Mouse (Mus musculus): ENCODE measurements around the gene Kirrel3.

The Kirrel3 gene

DNA sequence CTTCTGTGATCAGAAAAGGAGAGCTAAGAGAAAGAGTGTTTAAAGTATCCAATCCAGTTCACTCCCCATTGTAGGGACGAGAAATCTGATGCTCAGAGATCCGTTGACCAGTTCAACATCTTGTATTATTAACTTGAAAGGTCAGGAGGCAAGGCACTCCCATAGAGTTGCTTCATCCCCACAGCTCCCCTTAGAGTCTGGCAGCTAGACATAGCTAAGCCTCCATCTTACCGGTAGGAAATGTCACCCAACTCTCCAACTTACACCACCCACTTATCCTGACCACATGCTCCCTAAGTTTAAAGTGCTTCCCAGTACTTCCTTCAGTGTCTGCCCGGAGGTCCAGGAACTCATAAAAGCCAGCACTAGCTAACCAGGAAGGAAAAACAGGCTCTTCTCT, 202.7 kb downstream of the Kirrel3 start:
- DNase-seq (ENCODE audit: low spot score): no peak

DNA sequence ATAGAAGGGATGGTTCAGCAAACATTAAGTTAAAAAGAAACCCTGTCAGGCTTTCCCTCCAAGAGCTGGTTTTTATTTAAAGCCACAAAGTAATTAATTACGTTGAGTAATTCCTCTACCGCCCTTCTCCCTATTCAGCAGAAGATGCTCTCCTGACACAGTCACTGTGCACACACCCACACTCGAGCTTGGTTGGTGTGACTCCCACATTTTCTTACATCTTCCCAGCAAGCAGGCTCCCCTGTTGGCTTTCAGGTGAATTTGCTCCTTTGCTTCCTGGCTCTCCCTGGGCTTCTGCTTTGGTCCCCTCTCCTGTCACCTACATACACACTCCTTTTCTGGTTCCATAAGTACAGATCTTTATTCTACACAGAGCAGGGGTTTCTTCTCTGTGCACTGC, 203.7 kb downstream of the Kirrel3 start:
- DNase-seq (ENCODE audit: low spot score): no peak

DNA sequence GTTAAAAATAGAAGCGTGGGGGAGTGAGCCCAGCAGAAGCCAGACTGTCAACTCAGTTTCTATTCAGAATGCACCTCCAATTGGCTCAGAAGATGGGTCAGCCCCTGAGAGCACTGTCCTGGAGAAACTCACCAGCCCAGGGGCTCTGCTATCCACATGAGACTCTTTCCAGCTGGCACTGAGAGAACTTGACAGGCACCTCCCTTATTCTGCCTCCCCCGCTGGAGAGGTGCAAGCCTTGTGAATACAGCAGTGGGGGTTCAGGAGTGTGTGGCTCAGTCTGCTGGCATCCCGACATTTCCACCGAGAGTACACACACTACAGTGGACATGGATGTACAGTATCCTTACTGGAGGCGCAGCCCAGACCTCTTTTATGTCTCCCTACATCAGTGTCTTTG, 210.0 kb downstream of the Kirrel3 start:
- DNase-seq (ENCODE audit: low spot score): no peak

DNA sequence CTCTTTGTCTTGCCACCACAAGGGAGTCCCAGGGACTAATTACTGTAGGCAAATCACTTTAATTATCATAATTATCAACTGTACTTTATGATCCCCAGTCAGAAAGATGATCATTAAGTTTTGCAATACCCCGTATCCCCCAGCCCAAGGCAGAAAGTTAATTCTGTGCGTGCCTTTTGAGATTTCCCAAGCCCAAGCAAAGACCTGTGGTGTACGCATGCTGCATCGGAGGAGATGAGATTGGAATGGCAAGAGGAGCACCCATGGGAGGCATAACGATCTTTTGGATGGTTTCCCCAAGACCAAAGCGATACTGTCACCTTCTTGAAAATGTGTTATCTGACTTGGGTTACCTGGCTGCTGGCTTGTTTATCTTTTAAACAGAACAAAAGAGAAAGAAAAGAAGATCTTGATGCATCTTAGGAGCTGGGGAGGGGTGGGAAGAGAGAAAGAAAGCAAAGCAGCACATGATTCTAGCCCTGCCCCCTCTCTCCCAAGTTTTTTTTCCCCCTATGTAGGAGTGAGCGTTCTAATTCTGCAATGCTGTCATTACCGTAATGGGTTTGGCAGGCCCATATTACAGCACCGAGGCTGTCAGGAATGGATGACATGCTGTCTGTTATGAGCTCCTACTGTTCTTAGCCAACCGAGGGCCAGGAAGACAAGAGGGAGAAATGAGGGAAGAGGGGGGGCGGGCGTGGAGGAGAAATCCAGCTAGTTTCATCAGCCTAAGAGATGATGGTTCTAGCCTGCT, 218.0 kb downstream of the Kirrel3 start:
- no peak for DNase-seq (ENCODE audit: low spot score)

DNA sequence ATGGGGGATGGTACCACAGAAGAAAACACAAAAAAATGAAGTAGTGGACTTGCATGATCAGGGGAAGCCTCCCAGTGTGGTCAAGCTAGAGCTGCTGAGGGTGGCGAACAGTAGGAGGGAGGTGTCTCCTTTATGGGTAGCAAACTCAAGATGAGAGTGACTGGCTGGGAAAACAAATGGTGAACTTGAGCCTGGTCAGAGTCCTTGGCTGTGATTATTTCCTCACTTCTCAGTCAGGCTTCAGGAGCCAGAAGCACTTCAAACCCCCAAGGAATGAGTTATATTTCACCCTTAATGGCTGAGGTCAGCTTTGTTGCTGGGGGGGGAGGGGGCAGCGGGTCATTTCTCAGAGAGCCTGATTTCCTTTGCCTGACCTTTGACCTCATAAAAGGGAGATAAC, 218.7 kb downstream of the Kirrel3 start:
- DNase-seq (ENCODE audit: low spot score): no peak

DNA sequence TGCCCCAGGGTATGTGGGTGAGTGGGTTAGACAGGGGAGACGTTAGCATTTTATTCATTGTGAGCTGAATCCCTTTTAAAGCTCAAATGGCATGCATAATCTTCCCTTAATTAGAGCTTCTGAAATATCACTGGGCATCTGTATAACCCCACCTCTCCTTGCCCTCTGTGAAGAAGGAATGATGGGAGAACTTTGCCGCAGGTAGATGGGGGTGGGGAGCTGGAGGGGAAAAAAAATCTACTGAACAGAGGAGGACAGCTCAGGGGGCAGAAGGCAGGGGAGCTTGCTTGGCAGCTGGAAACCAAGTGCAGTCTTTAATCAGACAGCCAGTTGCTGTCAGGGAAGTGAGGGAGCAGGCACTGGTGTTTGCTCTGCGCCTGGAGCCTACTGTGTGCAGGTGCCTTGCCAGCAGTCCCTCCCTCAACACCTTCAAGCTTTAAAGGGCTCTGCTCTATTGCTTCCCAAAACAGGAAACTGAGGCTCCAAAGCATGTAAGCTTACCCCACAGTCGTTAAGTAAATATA, 220.7 kb downstream of the Kirrel3 start:
- DNase-seq (ENCODE audit: low spot score): no peak

DNA sequence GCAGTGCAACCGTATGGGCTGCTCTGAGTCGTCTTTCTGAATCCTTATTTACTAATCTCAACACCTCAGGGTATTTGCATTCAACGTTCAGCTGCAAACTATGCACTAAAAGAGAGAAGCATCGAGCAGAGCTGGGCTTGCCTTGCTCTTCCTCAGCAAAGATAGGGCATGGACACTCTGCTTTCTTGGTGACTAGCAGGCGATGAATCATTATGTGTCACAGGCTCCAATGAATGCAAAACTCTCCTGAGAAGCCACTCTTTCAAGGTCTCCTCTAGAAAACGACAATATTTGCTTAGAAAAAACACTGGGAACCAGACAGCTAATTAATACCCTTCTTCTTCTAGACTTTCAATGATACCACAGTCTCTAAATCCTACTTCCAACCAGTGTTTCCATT, 223.0 kb downstream of the Kirrel3 start:
- no peak for DNase-seq (ENCODE audit: low spot score)

DNA sequence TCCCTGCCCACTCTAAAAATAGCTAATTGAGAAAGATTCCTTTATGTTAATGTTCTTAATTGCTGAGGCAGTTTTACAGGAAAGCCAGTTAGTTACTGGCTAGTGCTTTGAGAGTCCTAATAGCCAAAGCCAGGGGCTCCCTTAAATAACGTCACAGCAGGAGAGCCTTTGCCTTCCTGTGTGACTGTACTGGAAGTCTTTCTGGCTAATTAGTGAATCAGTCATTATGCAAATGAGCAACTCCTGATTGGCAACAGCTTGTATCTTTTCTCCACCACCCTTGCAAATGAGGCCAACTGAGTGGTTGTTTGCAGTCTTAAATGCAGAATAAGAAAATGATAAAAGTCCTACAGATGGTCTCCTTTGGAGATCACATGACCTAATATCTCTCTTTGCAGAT, 226.3 kb downstream of the Kirrel3 start:
- DNase-seq (ENCODE audit: low spot score): no peak

DNA sequence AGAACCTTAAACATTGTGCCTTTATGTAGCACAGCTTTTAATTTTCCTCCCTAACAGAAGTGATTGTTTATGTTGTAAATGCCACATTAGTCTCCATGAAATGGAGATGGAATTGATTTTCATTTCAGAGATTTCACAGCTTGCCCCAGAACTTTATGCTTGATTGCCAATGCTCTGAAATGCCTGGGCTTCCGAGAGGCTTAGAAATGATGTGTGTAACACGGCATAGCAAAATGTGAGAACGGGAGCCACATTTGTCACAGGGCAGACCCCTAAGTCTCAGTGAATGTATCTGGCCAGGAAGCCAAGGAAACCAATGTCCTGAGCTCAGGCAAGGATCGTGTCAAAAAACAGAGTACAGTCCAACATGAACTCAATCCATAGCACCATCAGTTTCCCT, 227.3 kb downstream of the Kirrel3 start:
- DNase-seq (ENCODE audit: low spot score): no peak

DNA sequence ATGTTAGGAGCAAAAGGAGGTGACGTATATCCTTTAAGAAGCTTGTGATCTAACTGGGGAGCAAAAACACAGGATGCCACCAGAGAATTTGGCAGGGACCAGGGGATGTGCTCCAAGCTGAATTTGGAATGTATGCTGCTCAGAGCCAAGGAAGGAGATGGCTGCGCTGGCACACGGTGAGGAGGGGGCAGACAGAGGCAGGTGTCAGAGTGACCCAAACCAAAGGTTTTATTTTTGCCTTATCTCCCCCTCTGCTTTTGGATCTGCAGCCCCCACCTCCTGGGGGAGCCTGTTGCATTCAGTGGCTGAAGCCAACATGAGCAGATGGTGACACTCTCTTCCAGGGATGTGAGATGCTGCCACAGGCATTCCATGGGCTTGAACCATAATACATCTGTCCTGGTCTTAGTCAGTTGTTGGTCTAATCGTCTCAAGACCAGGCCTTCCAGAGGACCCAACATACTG, 227.8 kb downstream of the Kirrel3 start:
- DNase-seq (ENCODE audit: low spot score): no peak

DNA sequence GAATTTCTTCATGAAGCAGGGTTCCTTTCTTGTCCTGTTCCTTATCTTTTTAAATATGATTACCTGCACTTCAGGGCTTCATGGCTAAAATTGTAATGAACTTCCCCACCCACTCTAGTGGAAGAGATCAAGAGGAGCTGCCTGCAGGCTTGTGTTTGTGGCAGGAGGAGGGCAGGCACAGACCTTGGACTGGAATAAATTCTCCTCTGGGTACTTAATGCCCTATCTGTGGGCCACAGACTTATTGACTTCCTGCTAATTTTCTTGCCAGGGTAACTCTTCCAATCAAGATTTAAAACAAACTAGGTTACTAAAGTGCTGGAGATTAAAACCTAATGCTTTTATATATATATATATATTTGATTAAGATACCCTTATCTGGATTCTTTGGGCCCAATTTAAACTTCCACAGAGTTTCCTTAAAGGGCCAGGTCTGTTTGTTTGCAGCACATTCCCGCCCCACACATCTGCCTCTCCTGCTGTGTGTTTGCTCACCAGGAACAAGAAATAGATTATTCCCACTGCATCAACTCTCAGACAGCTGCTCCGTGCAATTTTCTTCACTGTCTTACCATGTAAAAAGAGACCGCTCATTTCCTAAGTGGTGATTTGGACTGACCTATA, 229.4 kb downstream of the Kirrel3 start:
- peak; percentile 46 for DNase-seq (ENCODE audit: low spot score)

DNA sequence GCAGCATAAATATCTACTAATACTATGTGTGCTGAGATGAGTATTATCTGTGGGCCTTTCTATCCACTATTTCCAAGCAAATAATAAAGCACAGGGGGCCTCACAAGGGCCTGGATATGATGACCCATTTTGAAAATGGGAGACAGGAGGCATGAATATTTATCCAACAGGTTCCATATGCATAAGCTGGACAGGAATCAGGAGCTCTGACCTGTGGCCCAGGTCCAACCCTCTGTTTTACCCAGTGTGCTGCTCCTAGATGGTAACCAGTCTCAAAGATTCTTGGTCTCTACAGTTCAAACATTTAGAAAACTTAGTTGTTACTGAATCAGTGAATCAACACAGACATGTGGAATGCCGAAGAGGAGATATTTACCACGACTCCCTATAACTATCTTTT, 230.8 kb downstream of the Kirrel3 start:
- no peak for DNase-seq (ENCODE audit: low spot score)

DNA sequence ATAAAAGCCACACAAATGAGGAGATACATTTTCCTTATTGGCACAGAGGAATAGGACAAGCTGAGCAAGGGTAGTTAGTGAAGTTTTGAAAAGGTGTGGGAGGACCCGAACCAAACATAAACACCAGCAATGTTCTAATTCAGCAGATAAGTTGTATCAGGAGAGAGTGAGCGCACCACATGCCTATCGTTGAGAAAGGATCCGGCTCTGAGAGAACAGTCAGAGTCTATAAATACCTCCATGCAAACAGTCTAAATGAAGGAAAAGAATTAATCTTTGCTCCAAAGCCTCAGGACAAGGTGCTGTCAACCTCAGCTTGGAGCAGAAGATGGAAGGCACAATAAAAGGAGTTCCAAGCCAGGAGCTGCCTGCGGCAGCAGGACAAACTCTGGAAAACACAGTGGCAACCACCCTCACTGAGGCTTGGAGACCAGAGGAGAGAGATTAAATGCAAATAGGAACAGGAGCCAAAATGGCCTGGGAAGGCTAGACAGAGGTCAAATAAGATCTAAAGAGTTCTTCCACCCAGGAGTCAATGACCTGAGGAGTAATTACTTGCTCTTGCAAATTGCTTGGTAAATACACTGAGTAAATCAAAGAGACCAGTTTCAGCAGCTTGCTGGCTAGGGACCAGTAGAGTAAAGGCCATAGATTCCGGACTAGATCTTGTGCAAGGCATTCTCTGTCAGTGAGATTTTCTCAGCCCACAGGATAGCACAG, 235.9 kb downstream of the Kirrel3 start:
- DNase-seq (ENCODE audit: low spot score): no peak

DNA sequence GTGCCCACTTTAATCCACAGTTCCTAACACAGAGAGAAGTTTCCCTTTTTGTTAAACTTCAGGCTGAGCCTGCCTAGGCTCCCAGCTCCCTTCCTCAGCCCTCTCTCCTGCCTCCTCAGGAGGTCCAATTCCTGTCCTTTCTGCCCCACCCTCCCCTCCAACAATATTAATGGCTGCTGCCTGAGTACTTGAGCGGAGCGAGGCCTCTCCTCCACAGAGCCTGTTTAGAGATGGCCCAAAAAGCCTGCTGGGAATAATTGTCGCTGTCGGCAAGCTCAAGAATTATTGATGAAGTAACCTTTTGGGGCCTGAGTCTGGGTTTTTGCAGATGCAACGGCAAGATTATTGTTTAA, 236.5 kb downstream of the Kirrel3 start:
- no peak for DNase-seq (ENCODE audit: low spot score)

DNA sequence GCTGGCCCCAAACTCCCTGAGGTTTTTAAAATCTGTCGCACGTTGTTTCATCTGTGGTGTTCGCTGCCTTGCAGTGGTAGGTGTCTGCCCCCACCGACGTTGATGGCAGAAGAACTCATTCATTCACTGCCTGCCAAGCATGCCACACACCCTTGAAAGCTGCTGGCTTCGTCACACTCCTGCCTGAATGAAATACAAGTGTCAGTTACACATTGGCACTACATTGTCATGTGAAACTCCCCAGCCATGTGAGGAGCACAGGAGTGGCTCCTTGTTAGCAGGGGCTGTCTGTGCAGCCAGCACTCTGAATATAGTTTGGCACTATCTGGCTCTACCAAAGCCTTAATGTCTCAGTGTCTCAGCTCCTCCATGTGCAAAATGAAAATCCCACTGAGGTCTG, 246.8 kb downstream of the Kirrel3 start:
- DNase-seq (ENCODE audit: low spot score): no peak

DNA sequence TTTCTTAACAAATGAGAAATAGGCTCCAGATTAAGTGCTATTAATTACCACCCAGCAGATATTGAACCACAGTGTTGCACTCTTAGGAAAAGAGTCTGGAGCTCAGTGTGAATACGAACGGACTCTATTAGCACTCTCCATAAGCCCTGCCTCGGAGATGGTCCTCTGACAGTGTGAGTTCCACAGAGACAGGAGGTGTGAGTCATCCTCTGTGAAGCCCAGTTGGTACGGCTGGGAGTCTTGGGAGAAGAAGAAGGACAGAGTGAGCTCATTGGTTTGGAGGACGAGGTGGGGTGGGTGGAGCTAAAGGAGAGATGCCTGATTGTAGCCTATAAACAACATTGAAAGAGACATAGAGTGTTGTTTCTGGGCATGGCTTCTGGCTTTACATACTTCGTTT, 247.9 kb downstream of the Kirrel3 start:
- no peak for DNase-seq (ENCODE audit: low spot score)

DNA sequence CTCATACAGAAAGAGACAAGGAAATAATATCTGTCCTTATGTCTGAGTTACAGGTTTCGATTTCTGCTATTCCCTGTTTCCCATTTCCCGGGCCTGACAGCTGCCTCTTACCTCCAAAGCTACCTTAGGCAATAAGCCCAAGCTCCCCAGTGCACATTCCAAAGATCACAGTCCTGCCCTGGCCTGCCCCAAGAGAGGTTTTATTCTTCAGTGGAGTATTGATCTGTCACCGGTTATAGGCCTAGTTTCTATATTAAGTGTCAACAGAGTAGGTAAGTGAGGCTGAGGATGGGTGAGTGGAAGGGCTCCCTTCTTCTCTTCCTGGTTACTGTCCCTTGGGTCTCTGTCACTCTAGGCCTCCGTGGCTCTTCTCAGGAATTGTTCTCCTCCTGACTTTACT, 249.3 kb downstream of the Kirrel3 start:
- DNase-seq (ENCODE audit: low spot score): no peak

DNA sequence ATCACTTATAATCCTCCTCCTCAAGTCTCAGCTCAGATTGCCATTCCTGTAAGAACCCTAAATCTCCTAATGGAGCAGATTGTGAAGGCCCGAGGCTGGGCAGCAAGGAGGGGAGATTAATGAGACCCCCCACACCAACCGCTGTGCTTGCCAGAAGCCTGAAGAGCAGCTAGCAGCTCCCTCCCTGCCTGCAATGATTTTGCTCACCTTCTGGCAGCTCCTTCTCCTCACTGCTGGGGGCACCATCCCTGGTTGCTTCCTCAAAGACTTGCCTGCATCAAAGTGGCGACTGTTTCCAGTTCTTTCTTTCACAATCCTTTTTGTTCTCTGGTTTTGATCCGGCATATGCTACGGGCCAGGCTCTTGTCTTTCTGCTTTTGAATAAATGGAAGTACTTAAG, 253.7 kb downstream of the Kirrel3 start:
- DNase-seq (ENCODE audit: low spot score): no peak

DNA sequence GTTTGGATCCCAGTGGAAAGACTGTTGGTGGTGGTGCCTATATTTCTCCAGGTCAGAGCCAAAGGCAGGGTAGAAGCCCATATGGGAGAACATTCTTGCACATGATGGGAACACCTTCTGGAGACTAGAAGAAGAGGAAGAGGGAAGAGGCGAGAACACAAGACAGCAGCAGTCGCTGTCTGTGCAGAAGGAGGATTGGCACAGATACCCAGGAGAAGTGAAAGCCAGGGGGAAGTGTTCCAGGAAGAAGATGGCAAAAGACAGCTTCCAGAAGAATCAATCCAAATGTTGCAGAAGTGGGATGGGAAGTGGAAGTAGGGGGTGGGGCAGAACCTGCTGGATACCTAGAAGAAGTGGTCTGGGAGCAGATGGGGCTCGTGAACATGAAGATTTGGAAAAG, 255.1 kb downstream of the Kirrel3 start:
- no peak for DNase-seq (ENCODE audit: low spot score)

DNA sequence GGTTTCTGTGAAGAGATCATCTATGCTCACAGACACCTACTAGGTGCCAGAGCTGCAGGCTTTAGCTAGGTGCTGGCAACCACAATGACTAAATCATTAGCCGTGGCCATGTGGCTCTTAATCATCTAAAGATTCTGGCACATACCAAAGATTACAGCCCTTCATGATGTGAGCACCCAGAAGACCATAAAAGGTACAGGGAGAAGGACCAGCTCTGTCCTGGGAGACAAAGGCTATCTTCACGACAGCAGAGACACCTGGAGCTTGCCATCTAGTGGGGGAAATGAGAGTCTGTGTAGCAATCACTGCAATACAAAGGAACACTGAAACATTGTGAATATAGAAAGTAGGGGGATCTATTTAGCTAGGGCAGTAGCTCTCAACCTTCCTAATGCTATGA, 262.3 kb downstream of the Kirrel3 start:
- DNase-seq (ENCODE audit: low spot score): no peak

DNA sequence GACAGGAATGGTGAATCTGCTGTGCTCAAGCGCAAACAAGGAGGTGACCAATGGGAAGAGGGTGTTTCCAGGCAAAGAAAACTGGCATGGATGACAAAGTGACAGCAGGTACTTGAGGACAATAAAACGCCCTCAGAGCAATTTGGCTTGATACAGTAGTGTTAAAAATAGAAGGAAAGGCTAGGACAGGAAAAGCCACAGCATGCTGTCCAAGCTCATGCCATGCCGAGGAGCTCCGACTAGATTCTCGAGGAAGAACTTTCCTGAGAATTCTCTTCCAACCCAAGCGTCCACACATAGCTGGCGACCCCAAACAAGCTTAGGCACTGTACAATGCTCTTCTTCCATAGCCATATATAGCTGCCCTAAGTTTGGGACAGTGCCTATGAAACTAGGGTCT, 263.5 kb downstream of the Kirrel3 start:
- DNase-seq (ENCODE audit: low spot score): no peak

DNA sequence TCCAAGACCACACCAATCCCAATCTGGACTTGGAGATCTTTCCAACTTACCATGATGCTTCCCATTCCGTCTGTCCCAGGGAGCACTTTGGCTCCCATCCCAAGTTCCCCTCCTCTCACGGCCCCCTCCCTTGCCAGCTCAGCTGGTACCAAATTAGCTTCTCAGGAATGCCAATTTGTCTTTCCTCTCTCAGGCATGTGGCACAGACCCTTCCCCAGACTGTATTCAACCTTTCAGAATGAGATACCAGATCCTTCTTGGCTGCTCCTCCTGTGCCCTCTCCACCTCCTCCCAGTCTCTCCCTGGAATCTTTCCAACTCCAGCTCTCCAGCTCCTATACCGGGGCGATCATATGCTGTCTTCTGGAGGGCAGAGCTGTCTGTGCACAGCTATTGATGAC, 264.2 kb downstream of the Kirrel3 start:
- no peak for DNase-seq (ENCODE audit: low spot score)

DNA sequence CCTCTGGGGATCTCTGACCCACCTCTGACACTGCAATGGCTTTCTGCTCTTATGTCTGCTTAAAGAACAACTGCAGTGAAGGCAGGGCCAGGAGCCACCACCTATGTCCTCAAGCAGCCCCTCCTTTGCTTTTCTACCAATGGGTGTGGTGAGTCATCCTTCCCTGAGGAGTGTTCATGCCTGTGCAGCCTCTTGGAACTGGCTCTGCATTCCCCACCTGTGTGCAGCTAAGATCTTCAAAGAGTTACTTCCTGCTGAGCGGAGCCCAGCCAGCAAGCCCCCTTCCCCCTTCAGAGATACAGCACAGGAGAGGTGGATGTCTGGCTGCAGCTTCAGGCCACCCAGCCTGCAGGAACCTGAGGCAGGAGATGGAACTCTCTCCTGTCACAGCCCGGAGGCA, 265.2 kb downstream of the Kirrel3 start:
- DNase-seq (ENCODE audit: low spot score): no peak
